Mouse (Mus musculus) gastrocnemius, adult 2 months (tissue): ENCODE results near the gene Ano8. TPM values are rescaled to one million over a fixed set of nuclear protein-coding genes. Genes with fewer than 3 reads are reported as not detected.
A peak's percentile ranks its signal among the peaks of the same experiment; 100 is the strongest.

Experiments used
- DNase-seq: peaks from one replicate; pipeline ENCODE4 v3.0.0; 2022
- H3K27ac ChIP-seq: fragments of 200-600 bp; 2 replicates; pipeline ENCODE4 v1.8.1; 2022; ENCODE audit warnings: mild to moderate bottlenecking
- H3K4me3 ChIP-seq: fragments of 200-600 bp; 2 replicates; pipeline ENCODE4 v1.8.1; 2022; ENCODE audit warnings: mild to moderate bottlenecking, moderate library complexity
- CTCF ChIP-seq: fragments of 200-600 bp; IDR thresholded peaks from 2 replicates; pipeline ENCODE4 v1.8.1; 2022; ENCODE audit warnings: antibody characterized with exemption, mild to moderate bottlenecking, moderate library complexity
- intact Hi-C: fragments of 180-260 bp; cut with DNase I; formaldehyde crosslinking; loops from one replicate; pipeline ENCODE4 v1.15.1; 2025
- total RNA-seq, 2 experiments: library from RNA; stranded (reverse); gene quantifications; 2 replicates each; pipeline ENCODE4 v1.2.3; 2021

Ano8 gene
- total RNA-seq, 2 experiments from 2014 or later: 16.0 to 17.0 TPM

GRCm38 (mm10) chr8:71496481-71496880 is 10.7 kb upstream of the Ano8 start:
- DNase-seq: peak; percentile 94
- Histone ChIP-seq H3K27ac (peak overlapping the region; percentile 81), H3K4me3 (peak overlapping the region; percentile 15)
- peak; percentile 41 for TF ChIP-seq CTCF
- intact Hi-C loops: loop anchor here (1.0 kb wide), 1 partner anchor 25 kb away; no protein-coding TSS in a partner anchor

DNA sequence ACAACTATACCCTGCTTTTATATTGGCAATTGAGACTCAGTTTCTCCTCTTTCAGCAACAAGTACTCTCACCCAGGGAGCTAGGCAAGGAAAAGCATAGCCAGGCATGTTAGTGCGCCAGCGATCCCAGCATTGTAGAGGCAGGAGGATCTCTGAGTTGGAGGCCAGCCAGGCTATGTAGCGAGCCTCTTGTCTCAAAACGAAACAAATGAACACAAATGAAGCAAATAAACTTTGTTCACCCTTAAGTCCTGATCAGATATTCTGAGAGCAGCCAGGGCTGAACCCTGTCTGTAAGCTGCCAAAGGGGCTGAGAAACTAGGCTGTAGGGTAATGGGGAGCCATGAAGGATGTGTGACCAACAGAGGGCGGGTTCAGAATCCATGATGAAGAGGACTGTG is 10.0 kb upstream of the Ano8 start:
- H3K27ac ChIP-seq: peak overlapping the region; percentile 81
- H3K4me3 ChIP-seq: no peak overlapping the region; the same call in 1 of the 2 replicates
- intact Hi-C loops: loop anchor here (1.0 kb wide), 1 partner anchor 25 kb away; no protein-coding TSS in a partner anchor
- TF ChIP-seq CTCF: no peak
- DNase-seq: peak; percentile 36

DNA sequence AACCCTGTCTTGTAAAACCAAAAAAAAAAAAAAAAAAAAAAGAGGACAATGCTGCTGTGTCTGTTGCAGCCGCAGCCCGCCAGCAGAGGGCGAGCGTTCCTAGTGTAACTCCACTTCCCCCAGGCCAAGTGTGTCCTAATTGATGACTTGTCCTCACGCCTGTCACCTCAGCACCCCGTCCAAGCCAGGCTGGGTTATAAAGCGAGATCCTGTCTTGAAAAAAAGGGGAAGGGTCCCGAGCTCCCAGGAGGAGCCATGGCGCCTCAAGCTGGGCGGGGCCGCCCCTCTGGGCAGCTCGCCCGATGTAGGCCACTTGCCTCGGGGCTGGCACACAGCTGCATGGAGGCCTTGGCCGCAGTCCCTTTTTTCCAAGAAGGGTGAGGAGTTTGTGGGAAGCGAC is 9.3 kb upstream of the Ano8 start:
- H3K27ac ChIP-seq: peak overlapping the region; percentile 81
- intact Hi-C loops: no loop called here

DNA sequence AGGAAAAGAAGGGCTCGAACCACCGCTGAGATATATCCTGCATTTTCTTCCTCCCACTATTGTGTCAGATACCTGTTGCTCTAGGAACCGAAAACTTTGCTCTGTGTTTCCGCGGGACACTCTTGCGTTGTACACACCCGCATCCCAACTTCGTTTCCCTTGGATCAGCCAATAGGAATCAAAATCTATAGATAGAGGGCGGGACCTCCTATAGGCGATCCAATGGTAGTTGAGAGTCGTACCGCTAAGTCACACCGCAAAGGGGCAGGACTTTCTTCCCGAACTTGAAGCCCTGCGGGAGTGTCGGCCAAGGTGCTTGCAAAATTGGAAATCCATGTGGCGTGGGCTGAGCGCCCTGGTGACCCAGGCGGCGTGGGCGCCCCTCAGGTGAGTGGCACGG is 2.7 kb upstream of the Ano8 start:
- DNase-seq: peak; percentile 89
- TF ChIP-seq CTCF: 0 out of 2 replicates have a peak, but pooled peaks have one; percentile 1
- peak overlapping the region; percentile 98 for H3K27ac ChIP-seq
- H3K4me3 ChIP-seq: peak overlapping the region; percentile 79
- intact Hi-C loops: loop anchor here (5.0 kb wide), 1 partner anchor 34 kb away; no protein-coding TSS in a partner anchor

More for the DNA sequence above, 9.3 kb upstream of the Ano8 start:
- H3K4me3 ChIP-seq: peak overlapping the region; percentile 61
- DNase-seq: peak; percentile 93
- TF ChIP-seq CTCF: peak; percentile 77

- Histone ChIP-seq H3K4me3 (peak within 1 kb of the TSS; percentile 79), H3K27ac (peak within 1 kb of the TSS; percentile 98)
- intact Hi-C loops: loop anchor here (5.0 kb wide), 1 partner anchor 34 kb away; no protein-coding TSS in a partner anchor
- peak; percentile 92 for DNase-seq
- no peak for TF ChIP-seq CTCF
These were observed 2.1 kb upstream of the Ano8 start, which contains the start of gene Gtpbp3 for GRCm38 (mm10) chr8:71487691-71488445. Gene Gtpbp3 (plus strand): TSS chr8:71488103.

DNA sequence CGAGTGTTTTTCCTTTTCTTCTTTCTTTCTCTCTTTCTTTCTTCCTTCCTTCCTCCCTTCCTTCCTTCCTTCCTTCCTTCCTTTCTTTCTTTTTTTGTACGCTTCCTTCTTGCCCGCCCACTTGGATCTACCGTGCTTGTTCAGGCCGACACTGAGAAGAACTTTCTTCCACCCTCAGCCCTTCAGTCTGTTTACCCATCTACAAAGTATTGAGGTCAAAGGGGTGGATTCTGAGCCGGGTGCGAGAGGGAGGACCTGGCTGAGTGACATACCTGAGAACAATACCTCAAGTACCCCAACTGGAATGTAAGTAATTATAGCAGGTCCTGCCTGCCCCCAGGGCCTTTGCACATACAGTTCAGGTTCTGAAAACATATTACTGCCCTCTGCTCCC is 370 bp upstream of the Ano8 start:
- peak overlapping the region; percentile 94 for H3K27ac ChIP-seq
- no peak for DNase-seq
- H3K4me3 ChIP-seq: peak overlapping the region; percentile 91
- TF ChIP-seq CTCF: no peak
- intact Hi-C loops: loop anchor here (5.0 kb wide), 1 partner anchor 36 kb away; no protein-coding TSS in a partner anchor

GRCm38 (mm10) chr8:71484736-71485135 is 1.0 kb downstream of the Ano8 start:
- TF ChIP-seq CTCF: no peak
- DNase-seq: no peak
- intact Hi-C loops: loop anchor here (5.0 kb wide), 1 partner anchor 38 kb away; no protein-coding TSS in a partner anchor
- H3K4me3 ChIP-seq: peak overlapping the region; percentile 91
- H3K27ac ChIP-seq: no peak overlapping the region

GRCm38 (mm10) chr8:71483932-71484331 is 1.8 kb downstream of the Ano8 start:
- intact Hi-C loops: no loop called here
- DNase-seq: no peak

GRCm38 (mm10) chr8:71478943-71479342 is 6.8 kb downstream of the Ano8 start:
- Histone ChIP-seq H3K27ac (no peak overlapping the region), H3K4me3 (no peak overlapping the region)
- TF ChIP-seq CTCF: no peak
- intact Hi-C loops: no loop called here
- DNase-seq: no peak

More at GRCm38 (mm10) chr8:71483932-71484331, 1.8 kb downstream of the Ano8 start:
- H3K27ac ChIP-seq: no peak overlapping the region
- H3K4me3 ChIP-seq: no peak overlapping the region
- TF ChIP-seq CTCF: no peak

DNA sequence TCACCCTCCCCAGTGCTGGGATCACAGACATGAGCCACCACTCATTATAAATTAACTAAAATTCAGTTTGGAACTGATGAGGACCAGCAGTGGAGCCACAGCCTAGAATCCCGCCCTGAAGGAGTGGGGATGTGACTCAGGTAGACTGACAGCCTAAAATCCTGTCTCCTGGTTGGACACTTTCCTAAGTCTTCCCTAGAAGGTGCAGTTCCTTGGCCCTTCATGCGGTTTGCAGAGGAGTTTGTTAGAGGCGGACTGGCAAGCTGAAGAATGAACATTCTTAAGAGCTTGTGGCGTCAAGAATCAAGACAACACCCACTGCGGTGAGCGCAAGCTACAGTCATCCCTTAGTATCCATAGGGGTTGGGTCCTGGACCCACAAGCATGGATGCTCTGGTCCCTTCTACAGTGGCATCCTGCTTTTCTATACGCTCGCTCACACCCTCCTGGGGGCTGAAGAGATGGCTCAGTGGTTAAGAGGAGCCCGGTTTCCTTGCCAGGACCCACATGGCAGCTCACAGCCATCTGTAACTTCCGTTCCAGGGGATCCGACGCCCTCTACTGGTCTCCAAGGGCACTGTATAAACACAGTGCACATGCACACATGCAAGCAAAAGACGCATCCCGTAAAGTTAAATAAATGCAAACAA is 8.4 kb downstream of the Ano8 start:
- H3K27ac ChIP-seq: peak overlapping the region; percentile 92
- no peak for DNase-seq
- TF ChIP-seq CTCF: peak; percentile 42
- intact Hi-C loops: no loop called here
- peak overlapping the region; percentile 82 for H3K4me3 ChIP-seq

GRCm38 (mm10) chr8:71476099-71476940 is 9.4 kb downstream of the Ano8 start:
- peak overlapping the region; percentile 92 for H3K27ac ChIP-seq
- TF ChIP-seq CTCF: peak; percentile 32
- peak; percentile 91 for DNase-seq
- peak overlapping the region; percentile 82 for H3K4me3 ChIP-seq
- intact Hi-C loops: no loop called here

GRCm38 (mm10) chr8:71475702-71476075 is 10.1 kb downstream of the Ano8 start:
- no peak for TF ChIP-seq CTCF
- Histone ChIP-seq H3K27ac (peak overlapping the region; percentile 92), H3K4me3 (peak overlapping the region; percentile 82)
- intact Hi-C loops: no loop called here
- DNase-seq: no peak
